Mouse (Mus musculus) embryonic facial prominence, embryonic 11.5 days (tissue): Measurements from ENCODE around the gene Uggt1. TPM values are rescaled to one million over a fixed set of nuclear protein-coding genes. Genes with fewer than 3 reads are reported as not detected.
A peak's percentile ranks its signal among the peaks of the same experiment; 100 is the strongest.

Experiments
- ATAC-seq: fragments of 200-750 bp; cut with Nextera tagmentation; replicated peaks from 2 replicates; pipeline ENCODE4 v1.8.0; 2017; ENCODE audit warnings: low read depth; ENCODE audit not compliant: insufficient number of reproducible peaks, low FRiP score, low TSS enrichment
- DNase-seq: peaks from one replicate; pipeline ENCODE4 v3.0.0-alpha.2; 2015; ENCODE audit warnings: low spot score
- H3K27ac ChIP-seq: fragments of 300-500 bp; sonication (generic); replicated peaks from 2 replicates; pipeline ENCODE4 v1.5.1; 2014; ENCODE audit warnings: mild to moderate bottlenecking, low read depth, low read length, control low read depth
- H3K27me3 ChIP-seq: fragments of 300-500 bp; sonication (generic); 2 replicates; pipeline ENCODE4 v1.6.1; 2014; ENCODE audit warnings: mild to moderate bottlenecking, low read length, moderate library complexity, mixed read lengths; ENCODE audit not compliant: control insufficient read depth, insufficient read depth
- H3K36me3 ChIP-seq: fragments of 300-500 bp; sonication (generic); replicated peaks from 2 replicates; pipeline ENCODE4 v1.6.1; 2014; ENCODE audit warnings: low read depth, mild to moderate bottlenecking, low read length, moderate library complexity, mixed read lengths; ENCODE audit not compliant: control insufficient read depth, insufficient read depth
- H3K4me1 ChIP-seq: fragments of 300-500 bp; sonication (generic); 2 replicates; pipeline ENCODE4 v1.6.1; 2014; ENCODE audit warnings: low read length, mixed read lengths; ENCODE audit not compliant: control insufficient read depth, insufficient read depth
- H3K4me2 ChIP-seq: fragments of 300-500 bp; sonication (generic); 2 replicates; pipeline ENCODE4 v1.6.1; 2014; ENCODE audit warnings: low read depth, mild to moderate bottlenecking, control low read depth, low read length, moderate library complexity
- H3K4me3 ChIP-seq: fragments of 300-500 bp; sonication (generic); 2 replicates; pipeline ENCODE4 v1.5.1; 2014; ENCODE audit warnings: low read depth, low read length, control low read depth
- H3K9ac ChIP-seq: fragments of 300-500 bp; sonication (generic); replicated peaks from 2 replicates; pipeline ENCODE4 v1.6.1; 2014; ENCODE audit warnings: mild to moderate bottlenecking, control low read depth, low read length
- H3K9me3 ChIP-seq: fragments of 300-500 bp; sonication (generic); replicated peaks from 2 replicates; pipeline ENCODE4 v1.6.1; 2016; ENCODE audit warnings: mild to moderate bottlenecking, low read length, inconsistent platforms, mixed read lengths; ENCODE audit not compliant: control insufficient read depth
- WGBS: fragments of 180-500 bp; shearing (Covaris S2); extraction: QIAGEN DNeasy Blood & Tissue Kit; methylation state at CpG from one replicate; pipeline ENCODE4 v1.1.7; 2014; 5-methylcytosine and 5-hydroxymethylcytosine counted together
- polyA plus RNA-seq: library from polyadenylated mRNA; unstranded; fragments of >200 nt; fragmentation: Nextera tagmentation; extraction: Ambion mirVana; gene quantifications from 2 replicates; pipeline ENCODE4 v1.2.1, GENCODE M21; 2014

Gene Uggt1
- polyA plus RNA-seq, 1 experiment from 2014 or later = 67.8 TPM

DNA sequence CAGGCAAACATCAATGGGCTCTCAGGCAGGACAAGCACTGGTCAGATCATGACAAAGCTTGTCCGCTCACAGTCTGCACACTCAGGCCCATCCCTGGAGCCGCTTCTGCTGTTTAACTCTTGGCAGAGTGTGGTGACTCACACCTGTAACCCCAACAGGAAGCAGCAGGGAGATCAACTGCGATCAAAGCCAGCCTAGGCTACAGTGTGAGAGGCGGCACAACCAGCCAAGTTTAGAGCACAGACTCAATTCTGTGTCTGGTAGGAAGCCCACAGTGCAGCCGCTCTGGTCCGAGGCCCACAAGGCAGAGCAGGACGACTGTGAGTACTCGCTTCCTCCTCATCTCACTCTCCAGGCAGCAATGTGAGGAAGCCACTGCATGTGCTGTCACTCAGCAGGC, 84.3 kb downstream of the Uggt1 start:
- DNase-seq (no peak), ATAC-seq (no peak)
- H3K4me2 ChIP-seq = no peak overlapping the region
- H3K4me1 ChIP-seq = no peaks in the 10 kb centered on the region
- 92% methylated on average over 8 of the region's 8 CpGs for WGBS
- peaks cover 4% of the 10 kb centered on the region for H3K36me3 ChIP-seq
- no peak overlapping the region for H3K4me3 ChIP-seq
- H3K9me3 ChIP-seq = no peaks in the 10 kb centered on the region
- no peaks in the 10 kb centered on the region for H3K27me3 ChIP-seq
- H3K27ac ChIP-seq = no peak overlapping the region
- H3K9ac ChIP-seq = no peak overlapping the region

DNA sequence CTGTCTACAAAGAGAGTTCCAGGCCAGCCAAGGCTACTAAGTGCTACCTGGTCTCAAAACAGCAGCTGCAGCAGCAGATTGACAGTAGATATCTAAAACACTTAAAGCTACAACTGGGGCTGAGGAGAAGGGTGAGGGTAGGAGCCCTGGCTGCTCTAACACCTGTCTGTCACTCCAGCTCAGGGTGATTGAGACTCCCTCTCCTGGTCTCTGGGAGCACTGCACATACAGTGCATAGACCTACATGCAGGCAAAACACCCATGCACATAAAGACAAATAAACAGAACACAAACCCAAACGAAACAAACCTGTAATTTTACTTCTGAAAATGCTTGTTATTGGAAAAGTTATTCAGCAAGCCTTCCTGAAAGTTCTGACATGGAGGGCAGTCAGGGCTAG, 95.1 kb downstream of the Uggt1 start:
- DNase-seq (peak; percentile 19), ATAC-seq (no peak)
- H3K4me3 ChIP-seq = no peak overlapping the region
- no peaks in the 10 kb centered on the region for H3K9me3 ChIP-seq
- H3K36me3 ChIP-seq = peaks cover 2% of the 10 kb centered on the region
- no peak overlapping the region for H3K4me2 ChIP-seq
- no peak overlapping the region for H3K27ac ChIP-seq
- WGBS = 74% methylated on average over 1 of the region's 1 CpGs
- no peaks in the 10 kb centered on the region for H3K4me1 ChIP-seq
- no peak overlapping the region for H3K9ac ChIP-seq
- H3K27me3 ChIP-seq = no peaks in the 10 kb centered on the region

DNA sequence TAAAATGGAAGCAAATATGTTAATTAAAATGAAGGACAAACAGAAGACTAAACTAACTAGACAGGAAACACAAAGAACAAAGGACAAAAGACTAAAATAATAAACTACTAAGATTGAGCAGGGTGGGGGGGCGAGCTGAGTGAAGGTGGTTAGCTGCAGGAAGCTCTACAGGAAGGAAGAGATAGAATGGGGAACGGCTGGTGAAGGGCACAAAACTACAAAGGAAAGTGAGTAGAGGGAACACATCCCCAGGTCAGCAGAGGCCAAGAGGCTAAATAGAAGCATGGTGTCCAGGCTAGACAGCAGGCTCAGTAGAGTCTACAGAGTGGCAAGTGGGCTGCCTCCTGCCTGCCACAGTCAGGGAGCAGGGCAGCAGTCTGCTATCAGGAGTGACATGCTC, 95.7 kb downstream of the Uggt1 start:
- H3K27me3 ChIP-seq = no peaks in the 10 kb centered on the region
- no peak overlapping the region for H3K4me2 ChIP-seq
- DNase-seq = no peak
- no peak for ATAC-seq
- no peak overlapping the region for H3K4me3 ChIP-seq
- H3K4me1 ChIP-seq = no peaks in the 10 kb centered on the region
- no peak overlapping the region for H3K9ac ChIP-seq
- WGBS = 50% methylated on average over 2 of the region's 2 CpGs
- no peaks in the 10 kb centered on the region for H3K9me3 ChIP-seq
- H3K27ac ChIP-seq = no peak overlapping the region
- peaks cover 2% of the 10 kb centered on the region for H3K36me3 ChIP-seq

DNA sequence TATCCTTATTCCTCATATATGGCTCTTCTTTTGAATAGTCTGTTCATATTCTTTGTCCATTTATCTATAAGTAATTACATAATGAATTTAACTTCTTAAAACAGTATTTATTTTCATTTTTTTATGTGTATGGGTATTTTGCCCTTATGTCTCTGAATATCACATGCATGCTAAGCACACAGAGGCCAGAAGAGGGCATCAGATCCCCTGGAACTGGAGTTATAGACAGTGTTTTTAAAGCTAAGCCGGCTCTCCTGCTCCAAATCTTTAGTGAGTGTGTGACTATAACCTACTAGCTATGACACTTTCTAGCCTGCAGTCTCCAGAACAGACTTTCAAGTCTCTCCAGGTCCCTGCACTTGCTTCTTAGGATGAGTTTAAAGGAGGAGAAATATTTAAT, 99.5 kb downstream of the Uggt1 start:
- Histone ChIP-seq H3K4me3 (no peak overlapping the region), H3K4me1 (no peaks in the 10 kb centered on the region), H3K27ac (no peak overlapping the region), H3K36me3 (peaks cover 2% of the 10 kb centered on the region), H3K9ac (no peak overlapping the region), H3K9me3 (no peaks in the 10 kb centered on the region), H3K4me2 (no peak overlapping the region), H3K27me3 (no peaks in the 10 kb centered on the region)
- WGBS = 42% methylated on average over 1 of the region's 1 CpGs
- peak; percentile 40 for DNase-seq
- ATAC-seq = no peak

DNA sequence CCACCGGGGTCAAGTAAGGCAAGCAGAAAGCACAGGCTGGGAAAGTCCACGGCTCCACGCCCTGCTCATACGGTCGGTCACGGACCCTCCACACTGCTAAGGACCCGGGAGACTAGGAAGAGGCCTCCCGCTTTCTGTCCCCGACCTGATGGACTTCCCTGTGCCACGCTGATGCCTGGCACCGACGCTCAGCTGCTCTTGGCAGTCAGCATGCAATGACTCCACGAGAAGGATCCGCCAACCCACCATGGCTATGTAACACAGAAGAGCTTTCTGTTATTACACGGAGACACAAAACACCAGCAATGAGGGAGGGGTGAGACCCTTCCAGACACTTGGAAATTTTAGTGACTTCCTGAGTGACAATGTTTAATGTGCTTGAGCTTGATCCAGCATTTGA, 104.2 kb downstream of the Uggt1 start:
- WGBS = 92% methylated on average over 15 of the region's 15 CpGs
- Histone ChIP-seq H3K4me1 (no peaks in the 10 kb centered on the region), H3K4me2 (no peak overlapping the region), H3K27ac (no peak overlapping the region), H3K4me3 (no peak overlapping the region), H3K36me3 (peaks cover 2% of the 10 kb centered on the region; the same call in 1 of the 2 replicates), H3K9ac (no peak overlapping the region), H3K27me3 (no peaks in the 10 kb centered on the region), H3K9me3 (no peaks in the 10 kb centered on the region)
- ATAC-seq (no peak), DNase-seq (no peak)

DNA sequence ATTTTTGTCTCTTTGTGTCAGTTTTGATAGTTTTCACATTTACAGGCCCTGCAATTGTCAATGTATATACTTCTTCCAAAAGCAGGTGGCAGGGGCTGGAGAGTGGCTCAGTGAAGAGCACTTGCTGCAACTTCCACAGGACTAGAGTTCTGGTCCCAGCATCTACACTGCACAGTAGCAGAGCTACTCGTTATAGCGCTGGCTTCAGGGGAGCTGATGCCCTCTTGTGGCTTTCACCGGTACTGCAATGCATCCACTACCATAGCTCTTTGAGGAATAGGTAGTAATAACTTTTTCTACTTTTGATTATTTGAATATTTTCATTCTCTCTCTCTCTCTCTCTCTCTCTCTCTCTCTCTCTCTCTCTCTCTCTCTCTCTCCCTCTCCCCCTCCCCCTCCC, 109.9 kb downstream of the Uggt1 start:
- H3K4me1 ChIP-seq = no peaks in the 10 kb centered on the region
- no peaks in the 10 kb centered on the region for H3K9me3 ChIP-seq
- H3K36me3 ChIP-seq = no peaks in the 10 kb centered on the region
- H3K9ac ChIP-seq = no peak overlapping the region
- WGBS = 1% methylated on average over 3 of the region's 3 CpGs
- ATAC-seq (0 out of 2 replicates have a peak, but pooled peaks have one; percentile 60), DNase-seq (peak; percentile 85)
- no peak overlapping the region for H3K4me3 ChIP-seq
- H3K27me3 ChIP-seq = no peaks in the 10 kb centered on the region
- H3K4me2 ChIP-seq = no peak overlapping the region
- no peak overlapping the region for H3K27ac ChIP-seq

DNA sequence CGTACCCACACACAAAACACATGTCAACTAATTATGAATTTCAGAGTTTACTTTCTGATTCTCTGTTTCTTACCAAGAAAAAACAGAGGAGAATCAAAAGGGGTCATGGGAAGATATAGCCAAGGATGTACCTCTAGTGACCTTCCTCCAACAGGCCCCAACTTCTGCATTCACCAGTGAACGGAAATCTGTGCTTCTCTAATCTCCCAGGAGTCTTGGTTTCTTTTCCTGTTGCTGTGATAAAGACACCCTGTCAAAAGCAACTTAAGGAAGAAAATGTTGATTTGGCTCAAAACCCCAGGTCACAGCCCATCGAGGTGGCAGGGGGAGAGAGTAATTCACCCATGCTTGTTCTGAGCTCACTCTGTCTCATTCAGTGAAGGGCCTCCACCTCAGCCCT, 110.9 kb downstream of the Uggt1 start:
- H3K27me3 ChIP-seq = no peaks in the 10 kb centered on the region
- no peaks in the 10 kb centered on the region for H3K4me1 ChIP-seq
- no peak overlapping the region for H3K4me2 ChIP-seq
- no peak overlapping the region for H3K4me3 ChIP-seq
- no peak for DNase-seq
- ATAC-seq = no peak
- H3K9me3 ChIP-seq = no peaks in the 10 kb centered on the region
- no peaks in the 10 kb centered on the region for H3K36me3 ChIP-seq
- H3K9ac ChIP-seq = no peak overlapping the region
- H3K27ac ChIP-seq = no peak overlapping the region
- WGBS = 82% methylated on average over 3 of the region's 3 CpGs

DNA sequence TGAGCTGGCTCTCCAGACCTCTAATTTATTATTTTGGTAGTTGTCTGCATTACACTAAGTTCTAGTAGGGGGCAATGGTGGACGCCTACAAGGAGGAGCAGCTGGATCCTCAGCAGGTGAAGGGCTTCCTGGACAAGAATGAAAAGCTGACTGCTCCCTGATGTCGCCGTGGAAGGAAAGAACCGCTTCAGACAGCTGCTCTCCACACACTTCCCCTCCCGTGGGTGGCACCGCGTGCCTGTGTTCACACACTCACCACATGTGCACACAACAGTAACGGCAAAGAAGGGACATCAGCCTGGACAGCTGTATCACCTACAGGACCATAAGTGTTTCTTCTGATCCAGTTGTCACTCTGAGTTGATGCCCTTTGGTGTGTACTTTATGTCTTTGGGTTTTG, 111.5 kb downstream of the Uggt1 start:
- no peak overlapping the region for H3K4me2 ChIP-seq
- H3K4me3 ChIP-seq = no peak overlapping the region
- ATAC-seq (no peak), DNase-seq (no peak)
- H3K36me3 ChIP-seq = no peaks in the 10 kb centered on the region
- no peak overlapping the region for H3K9ac ChIP-seq
- WGBS = 85% methylated on average over 8 of the region's 8 CpGs
- H3K9me3 ChIP-seq = no peaks in the 10 kb centered on the region
- no peaks in the 10 kb centered on the region for H3K27me3 ChIP-seq
- H3K27ac ChIP-seq = no peak overlapping the region
- H3K4me1 ChIP-seq = no peaks in the 10 kb centered on the region
